Mouse (Mus musculus): ENCODE measurements around the gene Arhgap15.

Arhgap15 gene

DNA sequence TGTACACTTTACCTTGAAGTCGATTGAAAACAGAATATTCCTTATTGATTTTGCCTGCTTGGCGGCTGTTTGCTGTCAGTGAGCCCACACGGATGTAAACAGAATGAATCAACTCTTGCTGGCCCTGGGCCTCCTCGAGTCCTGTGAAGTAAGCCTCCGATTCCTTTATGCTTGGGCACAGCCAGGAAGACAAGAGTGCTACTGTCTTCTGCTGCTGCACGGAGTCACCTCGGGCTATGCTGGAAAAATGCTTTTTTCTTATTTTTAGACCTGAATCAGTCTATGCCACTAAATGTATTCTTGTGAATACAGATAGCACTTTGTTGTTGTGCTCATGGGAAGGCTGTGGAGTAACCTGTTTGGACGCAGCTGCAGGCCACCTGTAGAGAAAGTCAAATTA is 469.7 kb downstream of the Arhgap15 start:
- DNase-seq = no peak

DNA sequence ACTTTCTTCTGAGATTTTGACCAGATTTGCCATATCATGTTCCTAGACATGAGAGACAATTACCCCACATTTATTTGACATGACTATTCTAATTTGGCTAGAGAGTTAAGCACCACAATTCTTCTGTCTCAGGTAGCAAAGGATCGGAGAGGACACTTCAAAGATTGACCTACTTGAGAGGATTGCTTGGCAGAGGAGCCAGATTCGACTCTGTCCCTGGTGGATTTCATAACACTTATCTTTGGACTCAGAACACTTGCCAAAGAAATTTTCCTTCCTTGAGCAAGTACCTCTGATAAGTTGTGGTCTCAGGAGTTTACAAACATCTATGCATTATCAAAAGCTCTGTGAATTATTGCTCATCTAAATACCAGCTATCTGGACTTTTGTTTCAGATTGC is 473.1 kb downstream of the Arhgap15 start:
- DNase-seq = peak; percentile 4

DNA sequence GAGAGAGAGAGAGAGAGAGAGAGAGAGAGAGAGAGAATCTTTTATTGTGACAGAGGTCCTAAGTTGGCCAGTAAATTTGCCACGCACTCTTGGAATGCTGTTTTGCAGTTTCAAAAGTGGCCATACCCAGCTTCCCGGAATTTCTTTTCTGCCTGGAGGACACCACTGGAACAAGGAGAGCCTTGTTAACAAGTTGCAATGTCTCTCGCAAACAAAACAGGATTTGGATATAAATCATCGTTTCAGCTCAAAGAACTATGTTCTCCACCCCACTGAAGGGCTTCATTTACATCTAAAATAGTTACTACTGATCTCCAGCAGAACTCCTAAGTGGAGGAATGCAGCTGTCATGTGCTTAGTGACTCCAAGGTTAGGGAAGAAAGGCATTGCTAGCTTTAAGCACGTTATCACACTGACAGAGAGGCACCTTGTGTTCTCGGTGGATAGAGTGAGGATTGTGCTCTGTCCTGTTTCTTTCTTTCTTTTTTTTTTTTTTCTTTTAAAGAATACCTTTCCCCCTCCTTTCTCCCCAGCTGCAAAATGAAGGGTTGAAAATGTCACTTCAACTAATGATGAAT is 473.6 kb downstream of the Arhgap15 start:
- peak; percentile 10 for DNase-seq

DNA sequence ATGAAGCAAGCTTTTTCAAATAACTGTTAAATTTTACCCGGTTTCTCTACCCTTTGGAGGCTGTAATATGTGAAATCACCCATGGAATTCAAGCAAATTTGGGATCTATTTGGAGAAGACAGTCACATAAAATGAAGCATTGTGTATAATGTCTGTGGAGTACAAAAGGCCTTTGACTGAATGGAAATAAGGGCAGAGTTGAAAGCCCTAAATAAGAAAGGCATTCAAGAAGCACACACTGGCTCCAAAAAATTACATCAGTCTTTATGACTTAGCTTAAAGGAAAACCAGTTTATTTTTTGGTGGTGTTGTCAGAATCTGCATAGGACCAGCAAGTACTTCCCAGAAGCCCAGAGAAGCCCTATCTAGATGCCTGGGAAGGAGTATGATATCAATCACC is 486.2 kb downstream of the Arhgap15 start:
- no peak for DNase-seq

DNA sequence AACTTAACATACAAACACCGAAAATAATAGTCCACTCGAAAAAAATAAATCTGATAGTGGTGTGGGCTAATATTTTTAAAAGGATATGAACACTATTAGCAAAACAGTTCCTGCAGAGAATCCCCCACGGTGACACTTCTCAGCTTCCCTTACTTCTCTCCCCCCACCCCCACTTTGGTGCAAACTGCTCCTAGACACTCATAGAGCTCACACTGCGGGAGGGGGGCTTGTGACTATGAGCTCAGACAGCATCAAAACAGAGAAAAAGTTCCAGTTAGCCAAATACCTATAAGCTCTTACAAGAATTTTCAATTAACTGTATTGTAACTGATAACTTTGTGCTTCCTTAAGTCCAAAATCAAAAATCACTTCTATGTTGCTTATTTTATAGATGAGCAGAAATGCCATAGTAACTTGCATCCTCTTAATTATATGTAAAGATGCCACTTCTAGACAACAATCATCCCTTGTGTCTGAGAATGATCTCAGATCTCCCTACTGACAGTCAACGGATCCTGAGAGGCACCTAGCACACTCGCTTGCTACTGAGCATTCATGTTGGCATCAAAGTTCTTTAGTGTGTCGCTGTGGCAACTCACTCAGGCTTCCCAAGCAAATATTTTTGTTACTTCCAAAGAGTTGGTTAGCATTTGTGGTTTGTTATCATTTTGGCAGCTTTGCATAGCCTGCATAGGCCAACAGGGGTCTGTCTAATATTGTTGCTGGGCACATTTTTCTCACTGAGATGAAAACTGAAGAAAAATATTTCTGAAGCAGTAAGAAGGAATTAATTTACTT is 493.2 kb downstream of the Arhgap15 start:
- DNase-seq = no peak

DNA sequence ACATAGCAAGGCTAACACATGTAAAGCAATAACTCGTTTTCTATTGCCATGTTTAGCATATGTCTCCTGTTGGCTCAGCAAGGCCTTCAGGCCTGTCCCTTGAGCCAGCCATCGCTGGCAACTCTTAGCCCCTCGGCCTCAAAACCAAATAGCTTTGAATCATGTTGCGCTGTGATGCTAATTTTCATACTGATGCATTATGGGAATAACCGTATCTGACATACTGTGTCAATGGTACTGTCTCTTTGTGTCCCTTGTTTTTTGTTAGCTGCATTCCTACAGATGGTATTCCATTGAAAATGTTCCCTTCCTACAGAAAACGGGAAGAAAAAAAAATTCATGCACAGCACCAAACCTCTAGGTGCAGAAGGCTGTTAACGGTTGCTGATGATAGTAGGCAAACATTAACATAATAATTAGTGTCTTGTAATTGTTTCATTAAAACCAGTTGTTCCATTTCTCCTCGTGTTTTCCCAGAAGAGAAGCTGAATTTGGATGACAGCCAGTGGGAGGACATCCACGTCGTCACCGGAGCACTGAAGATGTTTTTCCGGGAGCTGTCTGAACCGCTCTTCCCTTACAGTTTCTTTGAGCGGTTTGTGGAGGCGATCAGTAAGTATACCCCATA is 494.1 kb downstream of the Arhgap15 start:
- peak; percentile 11 for DNase-seq

DNA sequence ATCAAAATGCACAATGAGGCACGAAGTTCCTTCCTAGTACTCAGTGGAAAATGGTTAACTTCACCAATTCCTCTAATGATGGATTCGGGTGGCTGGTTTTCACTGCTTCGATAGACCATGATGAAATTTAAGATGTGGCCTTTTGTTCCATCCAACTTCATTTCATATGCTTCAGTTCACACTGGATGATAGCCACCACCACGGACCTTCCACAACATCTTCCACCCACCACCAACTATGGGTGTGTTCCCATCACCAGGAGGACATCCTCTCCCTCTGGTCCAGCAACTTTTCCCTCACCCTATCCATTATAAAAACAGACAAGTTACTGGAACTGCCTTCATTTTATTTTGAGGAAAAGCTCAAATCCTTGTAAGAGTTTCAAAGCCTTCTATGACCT is 506.7 kb downstream of the Arhgap15 start:
- DNase-seq = no peak

DNA sequence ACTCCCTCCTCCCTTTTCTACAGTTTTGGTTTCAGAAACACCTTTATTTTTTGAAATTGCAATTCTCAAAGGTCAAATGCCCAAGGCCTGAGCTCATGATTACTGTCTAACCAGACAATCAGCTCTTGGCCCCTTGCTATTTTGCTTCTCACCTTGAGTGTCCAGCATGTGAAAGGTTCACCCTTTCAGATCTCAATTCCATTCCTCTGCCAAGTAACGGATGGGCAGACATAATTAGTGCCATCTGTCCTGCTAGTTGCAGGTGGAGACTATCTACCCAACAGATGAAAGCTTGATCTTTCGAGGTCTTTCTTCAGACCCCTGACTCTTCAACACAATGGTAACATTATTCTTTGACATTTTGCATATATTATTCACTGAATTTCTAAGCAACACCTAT is 509.3 kb downstream of the Arhgap15 start:
- no peak for DNase-seq

DNA sequence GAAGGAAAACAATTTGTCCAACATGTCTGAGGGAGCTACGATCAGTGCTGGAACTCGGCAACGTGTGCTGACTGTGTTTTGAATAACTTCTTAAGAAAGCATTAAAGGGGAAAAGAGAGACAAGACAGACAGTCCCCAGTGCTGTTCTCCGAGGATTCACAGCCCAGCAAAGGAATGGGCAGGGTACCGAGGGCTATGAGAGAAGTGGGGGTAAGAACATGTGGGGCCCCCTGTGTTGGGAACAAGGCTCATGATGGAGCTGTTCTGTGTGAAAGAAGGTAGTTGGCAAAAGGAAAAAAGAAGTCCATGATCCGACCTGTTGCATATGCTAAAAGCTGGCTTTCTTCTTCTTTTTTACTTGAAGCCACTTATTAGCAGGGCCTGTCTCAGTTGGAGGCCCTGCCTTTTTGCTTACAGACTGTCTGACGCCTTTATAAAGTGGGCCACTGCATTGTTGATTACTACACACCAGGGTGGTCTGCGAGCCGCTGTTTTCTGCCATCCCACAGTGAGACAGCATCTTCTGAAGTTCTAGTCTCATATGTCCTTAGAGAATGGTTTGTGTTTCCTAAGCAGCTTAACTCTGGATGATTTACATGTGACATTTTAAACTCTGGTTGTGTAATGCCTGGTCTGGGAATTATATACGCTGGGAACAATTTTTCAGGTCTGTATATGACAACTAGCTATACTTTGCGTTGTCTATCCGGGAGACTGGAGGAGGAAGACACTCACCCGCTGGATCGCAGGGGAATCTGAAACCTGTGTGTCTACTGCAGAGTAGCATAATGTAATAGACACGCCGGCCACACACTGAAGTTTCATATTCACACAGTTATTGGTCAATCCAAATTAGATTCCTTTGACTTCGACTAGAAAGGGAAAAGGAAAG is 523.1 kb downstream of the Arhgap15 start:
- DNase-seq = no peak

DNA sequence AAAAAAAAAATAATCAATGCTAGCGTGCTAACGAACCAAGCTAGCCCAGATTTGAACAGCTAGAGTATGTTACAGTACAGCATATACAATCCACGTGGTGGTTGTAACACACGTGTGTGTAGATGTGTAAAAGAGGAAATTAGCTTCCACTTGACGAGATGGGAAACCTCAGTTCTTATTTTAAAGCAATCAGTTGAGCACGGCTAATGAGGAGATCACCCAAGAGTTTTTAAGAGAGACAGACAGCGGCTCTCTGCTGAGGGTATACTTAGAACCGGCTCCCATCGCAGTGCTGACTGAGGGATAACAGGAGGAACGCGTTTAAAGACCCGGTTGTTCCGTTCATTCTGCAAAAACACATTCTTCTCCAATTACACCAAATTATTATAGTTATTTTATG is 524.0 kb downstream of the Arhgap15 start:
- no peak for DNase-seq

DNA sequence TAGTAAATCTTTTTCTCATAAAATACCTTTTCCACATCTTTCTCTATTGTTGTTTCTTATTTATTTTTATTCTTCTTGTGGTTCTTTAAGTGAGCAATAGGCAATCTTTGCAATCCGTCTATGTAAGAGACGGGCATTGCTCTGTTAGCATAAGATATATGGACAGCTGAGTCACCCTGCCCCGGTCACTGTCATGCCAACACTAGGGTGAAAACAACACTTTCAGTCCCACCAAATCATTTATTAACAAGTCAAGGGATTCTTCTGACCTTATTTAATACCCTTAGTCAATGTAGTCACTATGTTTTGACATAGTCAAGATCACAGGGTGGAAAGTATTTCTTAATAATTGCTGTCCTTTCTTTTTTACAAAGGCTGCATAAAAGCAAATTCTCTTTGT is 525.8 kb downstream of the Arhgap15 start:
- DNase-seq = no peak

DNA sequence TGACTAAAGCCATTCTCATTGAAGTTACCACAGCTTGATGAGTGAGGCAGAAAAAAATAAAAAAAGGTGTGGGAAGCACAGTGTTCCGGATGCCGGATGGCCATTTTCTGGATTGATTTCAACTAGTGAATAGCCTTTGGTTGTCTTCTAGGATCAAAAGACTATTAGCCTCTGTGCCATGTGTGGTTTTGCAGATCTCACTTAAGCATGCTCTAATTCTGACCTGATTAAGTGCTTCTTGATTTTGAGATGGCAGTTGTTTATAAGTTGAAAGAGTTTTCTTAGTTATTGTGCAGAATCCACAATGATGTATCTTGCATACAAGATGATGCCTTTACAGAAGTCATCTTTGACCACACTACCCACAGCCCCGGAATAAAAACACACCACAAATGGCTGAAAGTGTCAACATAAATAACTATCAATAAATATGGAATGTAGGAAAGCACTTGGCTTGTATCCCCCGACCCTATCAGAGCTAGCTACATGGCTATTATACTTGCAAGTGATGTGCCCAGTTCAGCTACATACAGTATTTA is 537.6 kb downstream of the Arhgap15 start:
- DNase-seq = peak; percentile 26

DNA sequence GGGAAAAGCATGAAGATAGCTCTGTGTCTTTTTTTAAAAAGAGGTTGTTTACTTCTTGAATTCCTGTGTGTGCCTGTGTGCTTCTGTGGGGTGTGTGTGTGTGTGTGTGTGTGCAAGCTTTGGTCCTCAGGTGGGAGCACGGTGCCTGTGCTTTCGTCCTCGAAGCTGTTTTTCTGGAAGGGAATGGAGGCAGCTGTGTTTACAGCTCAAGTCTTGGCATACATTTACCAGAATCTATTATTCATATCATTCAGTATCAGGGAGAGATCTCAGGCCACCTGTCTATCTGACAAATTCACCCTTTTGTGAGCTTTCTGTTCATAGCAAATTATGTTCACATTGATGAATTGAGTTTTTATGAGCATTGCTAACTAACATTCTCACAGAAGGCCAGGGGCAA is 550.5 kb downstream of the Arhgap15 start:
- no peak for DNase-seq

DNA sequence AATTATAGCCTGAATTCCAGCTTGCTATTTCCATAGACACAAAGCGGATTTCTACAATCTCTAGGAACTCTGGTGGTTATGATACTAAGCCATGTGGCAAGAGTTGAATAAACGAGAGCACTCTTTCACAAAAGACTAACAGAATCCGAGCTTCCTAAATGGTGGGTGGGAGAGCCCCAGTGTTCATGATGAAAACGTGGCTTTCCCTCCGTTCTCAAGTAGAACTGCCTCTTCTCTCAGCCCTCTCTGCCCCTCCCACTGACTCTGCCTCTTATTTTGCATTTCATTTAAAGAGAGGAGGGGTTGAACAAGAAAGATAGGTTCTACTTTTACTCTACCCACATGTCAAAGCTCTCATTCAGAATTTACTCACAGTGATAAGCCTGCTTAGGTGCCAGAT is 551.3 kb downstream of the Arhgap15 start:
- DNase-seq = no peak

DNA sequence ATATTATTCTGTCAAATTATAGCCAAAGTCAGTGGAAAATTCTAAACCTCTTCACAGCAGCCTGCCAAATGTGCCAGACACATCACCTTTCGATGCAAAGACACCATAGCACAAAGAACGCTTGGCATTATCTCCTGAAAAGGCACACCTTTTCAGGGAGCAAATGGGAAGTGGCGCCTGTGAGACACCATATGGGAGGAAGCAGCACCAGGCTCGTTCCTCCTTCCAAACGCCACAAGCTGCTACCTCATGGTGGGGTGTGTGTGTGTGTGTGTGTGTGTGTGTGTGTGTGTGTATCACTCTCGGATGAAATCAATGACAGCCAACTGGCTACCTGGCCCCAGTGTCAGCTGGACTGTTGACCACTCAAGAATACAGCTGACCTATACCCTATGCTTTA is 551.8 kb downstream of the Arhgap15 start:
- DNase-seq = no peak

DNA sequence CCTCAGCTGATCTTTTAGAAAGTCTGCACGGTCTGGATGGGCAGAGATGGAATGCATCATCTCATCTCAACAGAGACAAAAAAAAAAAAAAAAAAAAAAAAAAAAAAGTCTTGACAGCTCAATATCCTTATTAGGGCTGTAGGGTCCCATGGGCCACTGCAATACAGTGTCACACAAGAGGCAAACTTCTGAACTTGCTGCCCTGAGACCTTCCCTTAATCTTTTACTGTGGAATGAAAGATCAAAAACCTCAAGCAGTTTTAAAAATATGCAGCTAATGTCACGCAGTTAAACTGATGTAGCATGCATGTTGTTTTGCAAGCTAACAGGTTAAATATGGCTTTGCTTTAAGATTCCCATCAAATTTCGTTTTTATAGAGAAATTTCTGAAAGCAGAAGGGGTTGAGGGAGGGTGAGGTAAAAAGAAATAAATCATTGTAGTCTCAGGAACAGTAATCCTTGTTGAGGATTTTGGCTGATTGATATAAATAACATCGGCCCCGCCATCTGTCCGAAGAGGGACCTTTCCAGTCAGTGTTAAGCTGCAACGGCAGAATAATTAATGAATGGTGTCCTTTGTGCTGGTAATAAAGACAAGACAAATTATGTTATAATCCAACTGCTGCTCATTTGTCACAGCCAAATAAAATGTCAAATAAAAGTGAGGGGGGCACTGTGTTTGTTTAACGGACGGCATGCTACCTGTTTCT is 555.8 kb downstream of the Arhgap15 start:
- DNase-seq = no peak

DNA sequence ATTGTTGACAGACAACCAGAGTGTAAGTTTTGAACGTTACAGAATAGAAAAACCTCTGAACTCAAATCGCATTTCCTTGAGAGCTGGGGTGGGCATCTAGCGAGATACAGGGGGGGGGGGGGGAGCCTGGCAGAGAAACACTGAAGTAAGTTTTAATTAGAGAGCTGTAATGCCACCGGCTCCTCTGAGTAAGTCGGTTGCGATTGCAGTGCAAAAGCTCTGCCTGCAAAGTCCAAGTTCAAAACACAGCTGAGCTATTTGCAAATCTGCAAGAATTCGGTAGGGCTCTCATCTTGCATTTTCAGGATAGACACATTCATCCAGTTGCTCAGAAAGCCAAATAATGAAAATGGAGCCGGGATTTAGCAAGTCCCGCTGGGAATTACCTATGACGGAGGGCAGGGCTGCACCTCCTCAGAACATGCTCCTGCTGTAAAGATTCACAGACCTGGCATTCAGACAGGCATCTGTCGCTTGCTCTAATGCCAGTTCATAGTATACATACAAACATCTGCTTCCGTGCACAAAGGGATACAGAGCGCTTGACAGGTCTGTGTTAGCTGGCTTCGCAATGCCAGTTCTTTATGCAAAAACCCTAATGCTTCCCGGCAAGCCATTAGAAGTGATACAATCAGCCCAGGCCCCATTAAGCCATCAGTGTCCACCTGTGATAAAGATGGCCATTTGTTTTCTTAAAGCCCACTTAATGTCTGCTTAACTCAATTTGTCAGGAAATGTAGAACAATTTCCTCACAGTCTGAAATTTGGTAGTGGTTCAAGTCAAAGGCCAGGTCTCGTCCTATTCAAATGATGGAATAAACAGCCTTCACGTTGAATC is 556.6 kb downstream of the Arhgap15 start:
- no peak for DNase-seq

DNA sequence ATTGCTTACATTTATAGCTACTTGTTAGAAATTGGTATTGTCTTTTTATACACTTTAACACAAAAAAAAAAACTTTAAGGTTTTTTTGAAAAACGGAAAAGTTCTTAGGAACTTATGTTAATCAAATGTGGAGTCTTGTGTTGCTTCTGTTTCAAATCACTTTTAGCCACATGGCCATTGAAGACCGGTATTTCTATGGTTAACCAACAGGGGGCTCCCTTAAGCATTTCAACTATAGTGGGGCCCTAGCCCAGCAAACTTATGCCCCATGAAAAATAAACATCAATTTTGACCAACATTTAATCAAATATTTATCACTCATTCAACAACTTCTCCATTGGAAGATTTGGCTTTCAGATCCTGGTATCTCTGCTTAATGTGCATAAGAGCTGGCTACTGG is 557.5 kb downstream of the Arhgap15 start:
- no peak for DNase-seq

DNA sequence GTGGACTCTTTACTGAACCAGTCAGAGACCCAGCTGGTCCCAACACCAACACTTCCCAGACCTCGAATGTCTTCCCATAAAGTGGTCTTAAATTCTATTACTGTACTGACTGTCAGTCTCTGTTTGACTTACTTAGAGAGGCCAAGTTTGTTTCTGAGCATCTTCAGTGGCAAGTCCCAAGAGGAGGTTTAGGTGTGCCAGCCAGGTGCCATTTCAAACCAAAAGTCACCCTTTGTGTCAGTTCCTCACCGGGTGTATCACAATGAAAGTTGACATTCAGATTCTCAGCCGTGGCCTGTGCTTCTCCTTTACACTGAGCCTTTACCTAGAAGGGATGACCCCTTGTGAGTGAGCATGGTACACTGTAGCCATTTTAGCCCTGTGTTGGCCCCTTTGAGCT is 560.5 kb downstream of the Arhgap15 start:
- no peak for DNase-seq

DNA sequence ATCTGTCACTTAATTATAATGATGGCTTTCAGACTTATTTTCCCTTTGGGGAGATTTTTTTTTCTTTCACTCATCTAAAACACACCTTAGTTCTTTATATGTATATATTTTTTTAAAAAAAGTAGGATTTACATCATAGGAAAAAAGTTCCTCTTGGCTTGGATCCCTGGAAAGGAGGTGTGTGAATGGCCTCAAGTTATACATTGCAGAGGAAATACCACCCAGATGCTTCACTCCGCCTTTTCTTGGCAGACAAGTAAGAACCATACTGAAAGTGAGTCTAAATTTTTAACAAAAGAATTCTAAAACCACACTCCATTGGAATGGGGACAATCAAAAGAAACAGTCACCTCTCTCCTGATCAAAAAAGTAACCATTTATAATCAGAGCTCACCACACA is 560.9 kb downstream of the Arhgap15 start:
- DNase-seq = no peak

DNA sequence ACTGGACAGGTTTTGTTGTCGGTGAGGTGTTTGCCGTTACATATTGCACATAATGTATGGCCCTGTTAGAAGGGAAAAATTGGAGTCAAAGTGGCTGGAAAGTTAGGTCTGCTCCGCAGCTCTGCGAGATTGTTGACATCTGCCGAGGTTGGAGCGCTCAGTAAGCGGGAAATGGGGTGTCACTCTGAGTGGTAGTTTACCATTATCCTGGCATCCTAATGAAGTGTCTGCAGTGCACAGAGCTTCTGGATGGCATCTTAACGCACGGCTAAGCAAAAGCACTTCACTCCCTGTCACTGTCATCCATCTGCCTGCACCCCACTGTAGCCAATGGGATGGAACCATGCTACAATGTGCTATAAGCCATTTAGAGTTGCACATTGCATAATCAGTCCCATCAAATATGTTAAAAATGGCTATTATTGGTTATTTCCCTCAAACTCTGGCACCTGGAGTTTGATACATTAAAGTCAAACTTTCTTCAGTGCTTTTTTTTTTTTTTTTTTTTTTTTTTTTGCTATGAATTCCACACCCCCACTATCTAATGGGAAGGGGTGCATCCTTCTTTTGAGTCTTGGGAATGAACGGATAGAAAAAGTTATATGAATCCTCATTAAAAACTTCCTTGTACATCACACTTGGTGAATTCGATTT is 561.6 kb downstream of the Arhgap15 start:
- DNase-seq = no peak

Measured in lung, postnatal 36 days (tissue).